Mouse (Mus musculus) heart, embryonic 11.5 days (tissue): ENCODE data around the gene Mpp6. TPM values are rescaled to one million over a fixed set of nuclear protein-coding genes. Genes with fewer than 3 reads are reported as not detected.

Experiments
- ATAC-seq: fragments of 200-750 bp; cut with Nextera tagmentation; replicated peaks from 2 replicates; pipeline ENCODE4 v1.8.0; 2017; ENCODE audit warnings: moderate library complexity; ENCODE audit not compliant: insufficient number of reproducible peaks, low FRiP score, low TSS enrichment
- H3K27ac ChIP-seq: fragments of 300-500 bp; sonication (generic); 2 replicates; pipeline ENCODE4 v1.5.1; 2014; ENCODE audit warnings: mild to moderate bottlenecking, low read depth, low read length
- H3K27me3 ChIP-seq: fragments of 300-500 bp; sonication (generic); 2 replicates; pipeline ENCODE4 v1.6.1; 2014; ENCODE audit warnings: mild to moderate bottlenecking, low read length, mixed read lengths; ENCODE audit not compliant: control insufficient read depth, insufficient read depth
- H3K36me3 ChIP-seq: fragments of 300-500 bp; sonication (generic); 2 replicates; pipeline ENCODE4 v1.6.1; 2014; ENCODE audit warnings: mild to moderate bottlenecking, low read length, moderate library complexity, mixed read lengths; ENCODE audit not compliant: control insufficient read depth, insufficient read depth
- H3K4me1 ChIP-seq: fragments of 300-500 bp; sonication (generic); 2 replicates; pipeline ENCODE4 v1.6.1; 2014; ENCODE audit warnings: low read length; ENCODE audit not compliant: control insufficient read depth, insufficient read depth
- H3K4me2 ChIP-seq: fragments of 300-500 bp; sonication (generic); 2 replicates; pipeline ENCODE4 v1.6.1; 2014; ENCODE audit warnings: mild to moderate bottlenecking, moderate library complexity
- H3K4me3 ChIP-seq: fragments of 300-500 bp; sonication (generic); 2 replicates; pipeline ENCODE4 v1.5.1; 2014; ENCODE audit warnings: low read depth, low read length
- H3K9ac ChIP-seq: fragments of 300-500 bp; sonication (generic); 2 replicates; pipeline ENCODE4 v1.6.1; 2014; ENCODE audit warnings: mild to moderate bottlenecking, low read depth, low read length, moderate library complexity
- H3K9me3 ChIP-seq: fragments of 300-500 bp; sonication (generic); replicated peaks from 2 replicates; pipeline ENCODE4 v1.6.1; 2016; ENCODE audit warnings: low read length; ENCODE audit not compliant: control insufficient read depth
- WGBS: fragments of 180-500 bp; shearing (Covaris S2); extraction: QIAGEN DNeasy Blood & Tissue Kit; methylation state at CpG from one replicate; pipeline ENCODE4 v1.1.7; 2014; ENCODE audit not compliant: insufficient replicate concordance; 5-methylcytosine and 5-hydroxymethylcytosine counted together
- polyA plus RNA-seq: library from polyadenylated mRNA; unstranded; fragments of >200 nt; fragmentation: Nextera tagmentation; extraction: Ambion mirVana; gene quantifications from 2 replicates; pipeline ENCODE4 v1.2.1, GENCODE M21; 2014

Mpp6 gene
- polyA plus RNA-seq, 1 experiment from 2014 or later, result 60.8 TPM

GRCm38 (mm10) chr6:50222351-50222750, 112.3 kb downstream of the Mpp6 start:
- WGBS, result 39% methylated on average over 5 of the region's 5 CpGs
- no peaks in the 10 kb centered on the region for H3K9me3 ChIP-seq
- H3K4me3 ChIP-seq, result no peak overlapping the region
- H3K4me1 ChIP-seq, result 0 out of 2 replicates have a peak, but pooled peaks cover 5% of the 10 kb centered on the region
- H3K36me3 ChIP-seq, result no peaks in the 10 kb centered on the region
- no peak overlapping the region for H3K9ac ChIP-seq
- H3K4me2 ChIP-seq, result no peak overlapping the region
- no peak overlapping the region for H3K27ac ChIP-seq
- H3K27me3 ChIP-seq, result no peaks in the 10 kb centered on the region
- ATAC-seq, result no peak

GRCm38 (mm10) chr6:50222986-50223385, 112.9 kb downstream of the Mpp6 start:
- no peak for ATAC-seq
- no peak overlapping the region for H3K9ac ChIP-seq
- WGBS, result 67% methylated on average over 5 of the region's 5 CpGs

GRCm38 (mm10) chr6:50223606-50224005, 113.6 kb downstream of the Mpp6 start:
- no peak overlapping the region for H3K9ac ChIP-seq
- ATAC-seq, result no peak
- no peak overlapping the region for H3K4me3 ChIP-seq
- WGBS, result 75% methylated on average over 4 of the region's 4 CpGs
- H3K27me3 ChIP-seq, result no peaks in the 10 kb centered on the region
- H3K36me3 ChIP-seq, result no peaks in the 10 kb centered on the region
- no peak overlapping the region for H3K4me2 ChIP-seq
- 0 out of 2 replicates have a peak, but pooled peaks cover 5% of the 10 kb centered on the region for H3K4me1 ChIP-seq
- no peaks in the 10 kb centered on the region for H3K9me3 ChIP-seq
- no peak overlapping the region for H3K27ac ChIP-seq

More at GRCm38 (mm10) chr6:50222986-50223385, 112.9 kb downstream of the Mpp6 start:
- Histone ChIP-seq H3K4me1 (0 out of 2 replicates have a peak, but pooled peaks cover 5% of the 10 kb centered on the region), H3K27ac (no peak overlapping the region), H3K36me3 (no peaks in the 10 kb centered on the region), H3K4me2 (no peak overlapping the region), H3K27me3 (no peaks in the 10 kb centered on the region), H3K4me3 (no peak overlapping the region), H3K9me3 (no peaks in the 10 kb centered on the region)

GRCm38 (mm10) chr6:50225232-50225631, 115.2 kb downstream of the Mpp6 start:
- H3K4me1 ChIP-seq, result 0 out of 2 replicates have a peak, but pooled peaks cover 5% of the 10 kb centered on the region
- no peak overlapping the region for H3K27ac ChIP-seq
- H3K4me2 ChIP-seq, result no peak overlapping the region
- H3K9ac ChIP-seq, result no peak overlapping the region
- H3K4me3 ChIP-seq, result no peak overlapping the region
- H3K9me3 ChIP-seq, result no peaks in the 10 kb centered on the region
- no peak for ATAC-seq
- no peaks in the 10 kb centered on the region for H3K27me3 ChIP-seq
- no peaks in the 10 kb centered on the region for H3K36me3 ChIP-seq
- 84% methylated on average over 5 of the region's 5 CpGs for WGBS

- Histone ChIP-seq H3K4me2 (no peak overlapping the region), H3K27ac (no peak overlapping the region), H3K4me3 (no peak overlapping the region), H3K4me1 (no peaks in the 10 kb centered on the region), H3K27me3 (no peaks in the 10 kb centered on the region), H3K9ac (no peak overlapping the region), H3K9me3 (no peaks in the 10 kb centered on the region), H3K36me3 (no peaks in the 10 kb centered on the region)
- 63% methylated on average over 5 of the region's 5 CpGs for WGBS
- ATAC-seq, result no peak
Measured at GRCm38 (mm10) chr6:50228180-50228579, 118.1 kb downstream of the Mpp6 start.

- H3K4me1 ChIP-seq, result no peaks in the 10 kb centered on the region
- H3K36me3 ChIP-seq, result no peaks in the 10 kb centered on the region
- no peak overlapping the region for H3K9ac ChIP-seq
- no peak overlapping the region for H3K4me3 ChIP-seq
- H3K27me3 ChIP-seq, result no peaks in the 10 kb centered on the region
- H3K4me2 ChIP-seq, result no peak overlapping the region
- H3K9me3 ChIP-seq, result no peaks in the 10 kb centered on the region
- no peak overlapping the region for H3K27ac ChIP-seq
- ATAC-seq, result no peak
- 88% methylated on average over 5 of the region's 5 CpGs for WGBS
Measured at GRCm38 (mm10) chr6:50231288-50231687, 121.2 kb downstream of the Mpp6 start.

GRCm38 (mm10) chr6:50232984-50233383, 122.9 kb downstream of the Mpp6 start:
- H3K27ac ChIP-seq, result no peak overlapping the region
- no peaks in the 10 kb centered on the region for H3K9me3 ChIP-seq
- 39% methylated on average over 1 of the region's 1 CpGs for WGBS
- no peak for ATAC-seq
- no peak overlapping the region for H3K4me2 ChIP-seq
- no peak overlapping the region for H3K9ac ChIP-seq
- no peaks in the 10 kb centered on the region for H3K36me3 ChIP-seq
- no peaks in the 10 kb centered on the region for H3K4me1 ChIP-seq
- no peak overlapping the region for H3K4me3 ChIP-seq
- no peaks in the 10 kb centered on the region for H3K27me3 ChIP-seq

- Histone ChIP-seq H3K27ac (no peak overlapping the region), H3K4me3 (no peak overlapping the region), H3K4me1 (no peaks in the 10 kb centered on the region), H3K36me3 (no peaks in the 10 kb centered on the region), H3K9ac (no peak overlapping the region), H3K27me3 (no peaks in the 10 kb centered on the region), H3K4me2 (no peak overlapping the region), H3K9me3 (no peaks in the 10 kb centered on the region)
- WGBS, result 58% methylated on average over 2 of the region's 2 CpGs
- ATAC-seq, result no peak
Measured at GRCm38 (mm10) chr6:50237963-50238362, 127.9 kb downstream of the Mpp6 start.

GRCm38 (mm10) chr6:50239902-50240301, 129.9 kb downstream of the Mpp6 start:
- H3K27ac ChIP-seq, result no peak overlapping the region
- 62% methylated on average over 2 of the region's 2 CpGs for WGBS
- no peak for ATAC-seq
- no peak overlapping the region for H3K4me2 ChIP-seq
- no peaks in the 10 kb centered on the region for H3K4me1 ChIP-seq
- no peak overlapping the region for H3K9ac ChIP-seq
- no peaks in the 10 kb centered on the region for H3K36me3 ChIP-seq
- no peak overlapping the region for H3K4me3 ChIP-seq
- H3K27me3 ChIP-seq, result no peaks in the 10 kb centered on the region
- H3K9me3 ChIP-seq, result no peaks in the 10 kb centered on the region
